Mouse (Mus musculus): ENCODE measurements around the gene Pheta1. TPM values are rescaled to one million over a fixed set of nuclear protein-coding genes. Genes with fewer than 3 reads are reported as not detected.

Gene Pheta1
- polyA plus RNA-seq, 1 experiment from 2014 or later: 40.1 TPM

GRCm38 (mm10) chr5:121876901-121877300 is 28.1 kb downstream of the Pheta1 start:
- H3K4me2 ChIP-seq (ENCODE audit: low read length): no peak overlapping the region
- no peak for ATAC-seq (ENCODE audit: low FRiP score, low TSS enrichment)
- no peak overlapping the region for H3K27ac ChIP-seq (replicated peaks; ENCODE audit: low read depth, low read length)
- WGBS: 85% methylated on average over 12 of the region's 12 CpGs
- H3K4me3 ChIP-seq (replicated peaks; ENCODE audit: low read depth, low read length): no peak overlapping the region
- no peaks in the 10 kb centered on the region for H3K27me3 ChIP-seq (ENCODE audit: control insufficient read depth, insufficient read depth, low read length)
- H3K4me1 ChIP-seq (ENCODE audit: control insufficient read depth, insufficient read depth, low read length): no peaks in the 10 kb centered on the region
- no peak for DNase-seq
- no peak overlapping the region for H3K9ac ChIP-seq (replicated peaks; ENCODE audit: low read length)
- H3K36me3 ChIP-seq (ENCODE audit: control insufficient read depth, insufficient read depth, low read length): peaks cover 34% of the 10 kb centered on the region
- no peaks in the 10 kb centered on the region for H3K9me3 ChIP-seq (ENCODE audit: control insufficient read depth, low read length)

GRCm38 (mm10) chr5:121878703-121879102 is 29.9 kb downstream of the Pheta1 start:
- H3K4me1 ChIP-seq (ENCODE audit: control insufficient read depth, insufficient read depth, low read length): no peaks in the 10 kb centered on the region
- H3K4me2 ChIP-seq (ENCODE audit: low read length): no peak overlapping the region
- DNase-seq (no peak), ATAC-seq (ENCODE audit: low FRiP score, low TSS enrichment) (no peak)
- no peak overlapping the region for H3K4me3 ChIP-seq (replicated peaks; ENCODE audit: low read depth, low read length)
- no peak overlapping the region for H3K9ac ChIP-seq (replicated peaks; ENCODE audit: low read length)
- H3K27ac ChIP-seq (replicated peaks; ENCODE audit: low read depth, low read length): no peak overlapping the region
- H3K27me3 ChIP-seq (ENCODE audit: control insufficient read depth, insufficient read depth, low read length): no peaks in the 10 kb centered on the region
- 87% methylated on average over 17 of the region's 17 CpGs for WGBS
- no peaks in the 10 kb centered on the region for H3K9me3 ChIP-seq (ENCODE audit: control insufficient read depth, low read length)
- H3K36me3 ChIP-seq (ENCODE audit: control insufficient read depth, insufficient read depth, low read length): peaks cover 31% of the 10 kb centered on the region

DNA sequence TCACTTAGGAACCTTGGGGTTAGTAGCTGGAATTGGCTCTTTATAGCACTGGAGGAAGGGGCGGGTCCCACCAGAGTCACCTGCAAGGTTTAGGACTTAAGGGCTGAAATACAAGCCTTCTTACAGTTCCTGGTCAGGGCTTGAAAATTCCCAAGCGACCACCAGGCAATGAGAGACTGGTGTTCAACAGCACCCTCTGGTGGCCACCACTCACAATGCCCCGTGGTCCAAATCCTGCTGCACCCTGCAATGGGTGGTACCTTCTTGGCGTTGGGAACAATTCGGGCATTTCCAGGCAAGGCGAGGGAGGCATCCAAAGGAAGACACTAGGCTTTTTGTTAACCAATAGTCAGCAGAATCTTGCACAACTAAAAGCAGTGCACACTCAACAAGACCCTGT is 30.4 kb downstream of the Pheta1 start:
- H3K36me3 ChIP-seq (ENCODE audit: control insufficient read depth, insufficient read depth, low read length): peaks cover 27% of the 10 kb centered on the region
- no peak overlapping the region for H3K9ac ChIP-seq (replicated peaks; ENCODE audit: low read length)
- no peak overlapping the region for H3K27ac ChIP-seq (replicated peaks; ENCODE audit: low read depth, low read length)
- no peak overlapping the region for H3K4me3 ChIP-seq (replicated peaks; ENCODE audit: low read depth, low read length)
- no peaks in the 10 kb centered on the region for H3K27me3 ChIP-seq (ENCODE audit: control insufficient read depth, insufficient read depth, low read length)
- ATAC-seq (ENCODE audit: low FRiP score, low TSS enrichment) (no peak), DNase-seq (no peak)
- no peaks in the 10 kb centered on the region for H3K9me3 ChIP-seq (ENCODE audit: control insufficient read depth, low read length)
- 61% methylated on average over 6 of the region's 6 CpGs for WGBS
- no peak overlapping the region for H3K4me2 ChIP-seq (ENCODE audit: low read length)
- no peaks in the 10 kb centered on the region for H3K4me1 ChIP-seq (ENCODE audit: control insufficient read depth, insufficient read depth, low read length)

DNA sequence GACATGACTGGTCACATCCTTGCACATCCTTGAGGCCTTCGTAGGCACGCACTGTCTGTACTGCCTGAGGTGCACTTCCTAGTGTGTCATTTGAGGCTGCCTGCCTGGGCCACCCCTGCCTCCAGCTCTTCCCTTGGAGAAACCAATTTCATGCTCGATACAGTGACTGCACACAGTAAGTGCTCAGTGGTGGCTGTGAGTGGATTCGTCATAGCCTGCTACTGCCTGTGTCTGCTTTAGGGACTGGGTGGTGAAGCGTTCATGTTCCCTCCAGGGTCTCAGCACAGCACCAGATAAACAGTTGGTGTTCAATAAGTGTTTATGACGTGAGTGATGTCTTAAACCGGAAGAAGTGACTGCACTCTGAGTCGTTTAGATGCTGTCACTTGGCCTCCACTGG is 34.6 kb downstream of the Pheta1 start:
- Histone ChIP-seq H3K4me2 (ENCODE audit: low read length) (no peak overlapping the region), H3K4me1 (ENCODE audit: control insufficient read depth, insufficient read depth, low read length) (no peaks in the 10 kb centered on the region), H3K9me3 (ENCODE audit: control insufficient read depth, low read length) (no peaks in the 10 kb centered on the region), H3K4me3 (replicated peaks; ENCODE audit: low read depth, low read length) (no peak overlapping the region), H3K27me3 (ENCODE audit: control insufficient read depth, insufficient read depth, low read length) (no peaks in the 10 kb centered on the region), H3K9ac (replicated peaks; ENCODE audit: low read length) (no peak overlapping the region), H3K27ac (replicated peaks; ENCODE audit: low read depth, low read length) (no peak overlapping the region), H3K36me3 (ENCODE audit: control insufficient read depth, insufficient read depth, low read length) (peaks cover 13% of the 10 kb centered on the region; the same call in 1 of the 2 replicates)
- no peak for DNase-seq
- WGBS: 80% methylated on average over 8 of the region's 8 CpGs
- no peak for ATAC-seq (ENCODE audit: low FRiP score, low TSS enrichment)

- peak; percentile 50 for DNase-seq
- 39% methylated on average over 13 of the region's 13 CpGs for WGBS
These were observed 40.6 kb downstream of the Pheta1 start for GRCm38 (mm10) chr5:121889375-121889774.

GRCm38 (mm10) chr5:121889819-121890362 is 41.1 kb downstream of the Pheta1 start:
- H3K9ac ChIP-seq (replicated peaks; ENCODE audit: low read length): no peak overlapping the region
- no peak for DNase-seq

More at GRCm38 (mm10) chr5:121889375-121889774, 40.6 kb downstream of the Pheta1 start:
- ATAC-seq (ENCODE audit: low FRiP score, low TSS enrichment): no peak
- Histone ChIP-seq H3K9me3 (ENCODE audit: control insufficient read depth, low read length) (no peaks in the 10 kb centered on the region), H3K27ac (replicated peaks; ENCODE audit: low read depth, low read length) (0 out of 2 replicates have a peak overlapping the region, but pooled peaks have one; percentile 1), H3K36me3 (ENCODE audit: control insufficient read depth, insufficient read depth, low read length) (peaks cover 8% of the 10 kb centered on the region; the same call in 1 of the 2 replicates), H3K4me2 (ENCODE audit: low read length) (no peak overlapping the region), H3K4me1 (ENCODE audit: control insufficient read depth, insufficient read depth, low read length) (no peaks in the 10 kb centered on the region), H3K4me3 (replicated peaks; ENCODE audit: low read depth, low read length) (no peak overlapping the region), H3K27me3 (ENCODE audit: control insufficient read depth, insufficient read depth, low read length) (no peaks in the 10 kb centered on the region), H3K9ac (replicated peaks; ENCODE audit: low read length) (no peak overlapping the region)

DNA sequence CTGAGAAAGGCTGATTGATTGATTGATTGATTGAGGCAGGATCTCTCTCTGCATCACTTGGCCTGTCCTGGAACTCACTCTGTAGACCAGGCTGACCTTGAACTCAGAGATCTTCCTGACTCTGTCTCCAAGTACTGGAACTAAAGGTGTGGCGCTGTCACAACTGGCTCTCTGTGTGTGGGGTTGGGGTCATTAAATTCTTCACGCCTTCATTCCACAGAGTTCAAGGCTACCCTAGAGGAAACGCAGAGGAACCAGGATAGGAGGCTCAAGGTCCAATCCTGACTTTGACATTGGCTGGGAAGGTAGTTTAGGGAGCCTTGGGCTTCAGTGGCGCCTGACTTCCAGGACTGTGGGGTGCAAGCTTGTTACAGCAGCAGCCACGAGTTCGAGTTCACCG is 42.1 kb downstream of the Pheta1 start:
- Histone ChIP-seq H3K4me2 (ENCODE audit: low read length) (no peak overlapping the region), H3K27ac (replicated peaks; ENCODE audit: low read depth, low read length) (no peak overlapping the region), H3K9me3 (ENCODE audit: control insufficient read depth, low read length) (no peaks in the 10 kb centered on the region), H3K4me3 (replicated peaks; ENCODE audit: low read depth, low read length) (no peak overlapping the region), H3K36me3 (ENCODE audit: control insufficient read depth, insufficient read depth, low read length) (peaks cover 6% of the 10 kb centered on the region; the same call in 1 of the 2 replicates), H3K4me1 (ENCODE audit: control insufficient read depth, insufficient read depth, low read length) (peaks cover 4% of the 10 kb centered on the region; the same call in 1 of the 2 replicates), H3K27me3 (ENCODE audit: control insufficient read depth, insufficient read depth, low read length) (no peaks in the 10 kb centered on the region), H3K9ac (replicated peaks; ENCODE audit: low read length) (no peak overlapping the region)
- DNase-seq: no peak
- WGBS: 94% methylated on average over 7 of the region's 7 CpGs
- no peak for ATAC-seq (ENCODE audit: low FRiP score, low TSS enrichment)

More at GRCm38 (mm10) chr5:121889819-121890362, 41.1 kb downstream of the Pheta1 start:
- Histone ChIP-seq H3K36me3 (ENCODE audit: control insufficient read depth, insufficient read depth, low read length) (peaks cover 8% of the 10 kb centered on the region; the same call in 1 of the 2 replicates), H3K9me3 (ENCODE audit: control insufficient read depth, low read length) (no peaks in the 10 kb centered on the region), H3K4me3 (replicated peaks; ENCODE audit: low read depth, low read length) (no peak overlapping the region), H3K27ac (replicated peaks; ENCODE audit: low read depth, low read length) (peak overlapping the region; percentile 37; the same call in 1 of the 2 replicates), H3K4me2 (ENCODE audit: low read length) (no peak overlapping the region), H3K27me3 (ENCODE audit: control insufficient read depth, insufficient read depth, low read length) (no peaks in the 10 kb centered on the region), H3K4me1 (ENCODE audit: control insufficient read depth, insufficient read depth, low read length) (no peaks in the 10 kb centered on the region; the same call in 1 of the 2 replicates)
- no peak for ATAC-seq (ENCODE audit: low FRiP score, low TSS enrichment)
- WGBS: 35% methylated on average over 9 of the region's 9 CpGs

- WGBS: 84% methylated on average over 14 of the region's 14 CpGs
These were observed 43.5 kb downstream of the Pheta1 start for GRCm38 (mm10) chr5:121892281-121892680.

DNA sequence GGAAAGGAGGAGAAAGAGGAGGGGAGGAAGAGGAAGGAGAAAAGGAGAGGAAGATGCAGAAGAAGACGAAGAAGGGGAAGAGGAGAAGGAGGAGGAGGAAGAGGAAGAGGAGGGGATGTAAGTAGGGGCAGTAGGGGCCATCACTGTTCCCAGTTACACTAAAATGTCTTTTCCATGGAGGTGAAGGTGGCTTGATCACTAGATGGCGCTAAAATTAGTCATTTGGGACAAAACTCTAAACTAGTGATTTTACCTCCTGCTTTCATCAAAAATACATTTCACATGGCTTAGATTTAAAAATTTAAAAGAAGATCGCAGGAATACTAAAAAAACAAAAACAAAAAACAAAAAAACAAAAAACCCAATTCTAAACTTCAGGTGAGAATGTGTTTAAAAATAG is 44.8 kb downstream of the Pheta1 start:
- no peak overlapping the region for H3K27ac ChIP-seq (replicated peaks; ENCODE audit: low read depth, low read length)
- WGBS: 44% methylated on average over 3 of the region's 3 CpGs
- no peak for ATAC-seq (ENCODE audit: low FRiP score, low TSS enrichment)

More at GRCm38 (mm10) chr5:121892281-121892680, 43.5 kb downstream of the Pheta1 start:
- H3K4me2 ChIP-seq (ENCODE audit: low read length): no peak overlapping the region
- no peak overlapping the region for H3K27ac ChIP-seq (replicated peaks; ENCODE audit: low read depth, low read length)
- H3K36me3 ChIP-seq (ENCODE audit: control insufficient read depth, insufficient read depth, low read length): no peaks in the 10 kb centered on the region
- no peaks in the 10 kb centered on the region for H3K27me3 ChIP-seq (ENCODE audit: control insufficient read depth, insufficient read depth, low read length)
- no peaks in the 10 kb centered on the region for H3K9me3 ChIP-seq (ENCODE audit: control insufficient read depth, low read length)
- peaks cover 4% of the 10 kb centered on the region; the same call in 1 of the 2 replicates for H3K4me1 ChIP-seq (ENCODE audit: control insufficient read depth, insufficient read depth, low read length)
- ATAC-seq (ENCODE audit: low FRiP score, low TSS enrichment) (no peak), DNase-seq (no peak)
- no peak overlapping the region for H3K4me3 ChIP-seq (replicated peaks; ENCODE audit: low read depth, low read length)
- H3K9ac ChIP-seq (replicated peaks; ENCODE audit: low read length): no peak overlapping the region

More for the DNA sequence above, 44.8 kb downstream of the Pheta1 start:
- Histone ChIP-seq H3K36me3 (ENCODE audit: control insufficient read depth, insufficient read depth, low read length) (no peaks in the 10 kb centered on the region), H3K27me3 (ENCODE audit: control insufficient read depth, insufficient read depth, low read length) (no peaks in the 10 kb centered on the region), H3K4me1 (ENCODE audit: control insufficient read depth, insufficient read depth, low read length) (peaks cover 4% of the 10 kb centered on the region; the same call in 1 of the 2 replicates), H3K4me2 (ENCODE audit: low read length) (no peak overlapping the region), H3K4me3 (replicated peaks; ENCODE audit: low read depth, low read length) (no peak overlapping the region), H3K9me3 (ENCODE audit: control insufficient read depth, low read length) (no peaks in the 10 kb centered on the region), H3K9ac (replicated peaks; ENCODE audit: low read length) (no peak overlapping the region)
- DNase-seq: peak; percentile 80

Measured in midbrain, embryonic 14.5 days (tissue).